Mouse (Mus musculus): ENCODE data around the gene Mtmr4. TPM values are rescaled to one million over a fixed set of nuclear protein-coding genes. Genes with fewer than 3 reads are reported as not detected.

The Mtmr4 gene
- 68.8 and 70.5 TPM in 2 replicates for polyA plus RNA-seq (2016; fragmentation: Nextera tagmentation; extraction: Ambion mirVana)

DNA sequence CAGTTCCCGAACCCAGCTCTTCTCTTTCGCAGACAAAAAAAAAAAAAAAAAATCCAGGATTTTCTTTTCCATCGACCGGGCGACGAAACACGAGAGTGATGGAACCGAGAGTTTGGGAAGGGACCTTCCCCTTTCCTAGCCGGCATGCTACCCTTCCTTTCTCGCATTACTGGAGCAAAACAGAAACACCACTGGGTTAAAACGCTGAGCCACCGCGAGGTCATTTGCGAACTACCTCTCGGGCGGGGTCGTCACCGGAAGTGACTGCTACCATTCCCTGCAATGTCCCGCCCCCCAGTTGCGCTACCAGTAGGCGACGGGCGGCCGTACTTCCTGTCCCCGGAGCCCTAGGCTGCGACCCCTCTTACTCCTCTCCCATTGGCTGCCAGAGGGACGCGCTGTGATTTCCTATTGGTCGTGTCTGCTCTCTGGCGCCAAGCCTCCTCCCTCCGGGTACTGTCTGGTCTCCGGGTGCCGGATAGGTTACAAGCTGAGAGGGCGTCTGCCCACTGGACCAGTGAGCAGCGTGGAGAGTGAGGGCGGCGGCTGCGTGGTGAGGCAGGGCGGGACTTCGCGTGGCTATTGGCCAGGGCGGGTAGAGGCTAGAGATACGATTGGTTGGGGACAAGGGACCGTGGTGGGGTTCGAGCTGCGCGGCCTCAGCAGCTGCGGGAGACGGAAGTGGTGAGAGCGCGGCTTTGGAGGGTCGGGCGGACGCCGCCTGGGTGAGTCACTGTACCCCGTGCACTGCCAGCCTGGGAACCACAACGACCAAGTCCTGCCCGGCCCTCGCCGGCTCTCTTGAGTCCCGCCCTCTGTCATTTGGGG is at the start of gene Mtmr4:
Gene Mtmr4 (plus strand): TSS at position 637 of the 828 bp plus-strand sequence.
- WGBS = under 1% methylated on average over 61 of the region's 61 CpGs
- peak; percentile 100 for DNase-seq (ENCODE audit: low spot score)
- no peaks in the 10 kb centered on the region for H3K27me3 ChIP-seq (ENCODE audit: insufficient read depth, poor library complexity, severe bottlenecking)
- peaks cover 17% of the 10 kb centered on the region; the same call in 1 of the 2 replicates for H3K36me3 ChIP-seq
- peak within 1 kb of the TSS; percentile 92 for H3K27ac ChIP-seq
- H3K9me3 ChIP-seq = no peaks in the 10 kb centered on the region
- peak within 1 kb of the TSS; percentile 81 for H3K4me3 ChIP-seq
- H3K4me1 ChIP-seq (replicated peaks) = peaks cover 70% of the 10 kb centered on the region

DNA sequence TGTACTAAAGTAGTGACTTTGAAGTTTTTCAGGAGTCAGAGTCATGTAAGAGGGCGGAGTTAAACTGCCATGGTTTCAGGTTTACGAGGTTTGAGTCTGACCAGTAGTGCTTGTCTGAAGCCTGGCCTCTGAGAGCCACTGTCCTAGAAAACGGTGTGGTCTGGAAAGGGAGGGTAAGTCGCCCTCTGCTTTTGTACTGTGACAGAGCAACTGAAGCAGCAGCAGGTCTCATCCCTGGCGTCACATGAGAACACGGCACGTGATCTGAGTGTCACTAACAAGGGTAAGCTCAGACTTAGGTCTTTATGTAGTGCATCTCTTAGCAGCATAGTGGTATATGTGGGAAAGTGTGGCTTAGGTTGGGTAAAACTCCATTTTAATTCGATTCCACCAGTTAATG is 49.7 kb upstream of the Mtmr4 start:
- no peak overlapping the region for H3K27ac ChIP-seq
- H3K9me3 ChIP-seq = no peaks in the 10 kb centered on the region
- no peak overlapping the region for H3K4me3 ChIP-seq
- no peaks in the 10 kb centered on the region for H3K36me3 ChIP-seq
- DNase-seq (ENCODE audit: low spot score) = no peak
- no peaks in the 10 kb centered on the region for H3K4me1 ChIP-seq (replicated peaks)
- WGBS = 42% methylated on average over 8 of the region's 8 CpGs
- no peaks in the 10 kb centered on the region for H3K27me3 ChIP-seq (ENCODE audit: insufficient read depth, poor library complexity, severe bottlenecking)

DNA sequence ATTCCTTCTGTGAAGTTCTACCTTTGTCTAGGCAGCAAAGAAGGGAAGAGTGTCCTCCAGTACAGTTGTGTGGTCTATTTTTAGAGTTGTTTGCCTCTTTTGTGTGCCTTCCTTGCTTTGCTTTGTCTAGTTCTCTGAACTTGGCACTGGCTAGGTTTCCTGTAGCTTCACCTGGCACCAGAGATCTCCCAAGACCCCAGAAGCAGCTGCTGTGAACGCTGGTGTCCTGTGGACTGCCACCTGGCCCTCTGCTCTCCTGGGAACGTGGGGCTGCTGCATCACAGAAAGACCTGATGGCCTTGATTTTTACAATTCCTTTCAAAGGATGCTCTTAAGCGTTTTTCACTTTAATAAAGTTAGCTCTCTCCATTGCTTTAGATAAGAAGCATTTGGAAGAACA is 49.1 kb upstream of the Mtmr4 start:
- Histone ChIP-seq H3K4me3 (no peak overlapping the region), H3K27ac (no peak overlapping the region), H3K9me3 (no peaks in the 10 kb centered on the region), H3K4me1 (replicated peaks) (no peaks in the 10 kb centered on the region), H3K27me3 (ENCODE audit: insufficient read depth, poor library complexity, severe bottlenecking) (no peaks in the 10 kb centered on the region), H3K36me3 (no peaks in the 10 kb centered on the region)
- no peak for DNase-seq (ENCODE audit: low spot score)
- 71% methylated on average over 3 of the region's 3 CpGs for WGBS

DNA sequence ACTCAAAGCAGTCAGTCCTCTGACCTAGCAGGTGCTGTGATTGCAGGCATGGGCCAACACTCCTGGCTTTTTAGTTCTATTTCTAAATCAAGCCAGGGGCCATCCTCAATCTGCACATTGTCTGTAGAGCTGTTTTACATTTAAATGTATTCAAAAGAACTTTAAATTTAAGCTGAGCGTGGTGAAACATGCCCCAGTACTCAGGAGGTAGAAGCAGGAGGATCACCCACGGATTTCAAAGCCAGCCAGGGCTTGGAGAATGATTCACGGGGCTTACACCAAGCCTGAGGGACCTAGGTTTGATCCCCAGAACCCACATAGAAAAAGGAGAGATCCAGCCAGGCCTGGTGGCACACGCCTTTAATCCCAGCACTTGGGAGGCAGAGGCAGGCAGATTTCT is 38.6 kb upstream of the Mtmr4 start:
- no peak overlapping the region for H3K4me3 ChIP-seq
- H3K36me3 ChIP-seq = no peaks in the 10 kb centered on the region
- H3K4me1 ChIP-seq (replicated peaks) = peaks cover 11% of the 10 kb centered on the region
- H3K27me3 ChIP-seq (ENCODE audit: insufficient read depth, poor library complexity, severe bottlenecking) = no peaks in the 10 kb centered on the region
- H3K9me3 ChIP-seq = no peaks in the 10 kb centered on the region
- WGBS = 78% methylated on average over 4 of the region's 4 CpGs
- H3K27ac ChIP-seq = no peak overlapping the region
- no peak for DNase-seq (ENCODE audit: low spot score)

GRCm38 (mm10) chr11:87554386-87554785 is 37.6 kb upstream of the Mtmr4 start:
- DNase-seq (ENCODE audit: low spot score) = no peak
- H3K27me3 ChIP-seq (ENCODE audit: insufficient read depth, poor library complexity, severe bottlenecking) = no peaks in the 10 kb centered on the region
- no peak overlapping the region for H3K27ac ChIP-seq
- peaks cover 11% of the 10 kb centered on the region for H3K4me1 ChIP-seq (replicated peaks)
- H3K36me3 ChIP-seq = no peaks in the 10 kb centered on the region
- 77% methylated on average over 5 of the region's 5 CpGs for WGBS
- H3K9me3 ChIP-seq = no peaks in the 10 kb centered on the region
- no peak overlapping the region for H3K4me3 ChIP-seq

DNA sequence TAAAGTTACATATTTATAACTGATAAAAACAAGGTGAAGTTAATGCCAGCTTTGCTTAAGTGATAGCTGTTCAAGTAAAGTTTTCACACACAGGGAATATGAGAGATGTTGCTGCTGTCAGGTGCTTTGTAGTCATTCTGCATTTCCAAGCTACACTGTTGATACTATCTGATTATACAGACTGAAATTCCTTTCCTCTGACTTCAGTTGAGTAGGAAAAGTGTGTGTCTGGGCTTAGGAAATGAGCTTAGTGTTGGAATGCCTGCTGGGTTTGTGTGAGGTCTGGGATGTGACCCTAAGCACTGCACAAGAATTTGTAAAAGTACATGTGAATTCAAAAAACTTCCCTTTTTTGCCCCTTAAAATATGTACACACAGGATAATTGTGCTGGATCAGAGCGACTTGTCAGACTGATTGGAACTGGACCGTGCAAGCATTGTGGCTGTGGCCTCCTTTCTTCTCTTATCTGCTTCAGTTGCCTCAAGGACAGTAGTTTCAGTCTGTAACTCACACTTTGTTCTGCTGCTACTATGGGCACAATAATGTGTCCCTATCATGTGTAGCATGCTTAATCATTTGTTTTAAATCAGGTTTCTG is 36.8 kb upstream of the Mtmr4 start:
- H3K9me3 ChIP-seq = no peaks in the 10 kb centered on the region
- peaks cover 11% of the 10 kb centered on the region for H3K4me1 ChIP-seq (replicated peaks)
- WGBS = 54% methylated on average over 2 of the region's 2 CpGs
- no peak for DNase-seq (ENCODE audit: low spot score)
- H3K27ac ChIP-seq = 0 out of 2 replicates have a peak overlapping the region, but pooled peaks have one; percentile 12
- no peak overlapping the region for H3K4me3 ChIP-seq
- no peaks in the 10 kb centered on the region for H3K36me3 ChIP-seq
- no peaks in the 10 kb centered on the region for H3K27me3 ChIP-seq (ENCODE audit: insufficient read depth, poor library complexity, severe bottlenecking)

- Histone ChIP-seq H3K4me3 (no peak overlapping the region), H3K27ac (no peak overlapping the region), H3K4me1 (replicated peaks) (no peaks in the 10 kb centered on the region), H3K27me3 (ENCODE audit: insufficient read depth, poor library complexity, severe bottlenecking) (no peaks in the 10 kb centered on the region), H3K36me3 (no peaks in the 10 kb centered on the region), H3K9me3 (no peaks in the 10 kb centered on the region)
- DNase-seq (ENCODE audit: low spot score) = no peak
- 81% methylated on average over 6 of the region's 6 CpGs for WGBS
Measured at GRCm38 (mm10) chr11:87561208-87561607, 30.8 kb upstream of the Mtmr4 start.

DNA sequence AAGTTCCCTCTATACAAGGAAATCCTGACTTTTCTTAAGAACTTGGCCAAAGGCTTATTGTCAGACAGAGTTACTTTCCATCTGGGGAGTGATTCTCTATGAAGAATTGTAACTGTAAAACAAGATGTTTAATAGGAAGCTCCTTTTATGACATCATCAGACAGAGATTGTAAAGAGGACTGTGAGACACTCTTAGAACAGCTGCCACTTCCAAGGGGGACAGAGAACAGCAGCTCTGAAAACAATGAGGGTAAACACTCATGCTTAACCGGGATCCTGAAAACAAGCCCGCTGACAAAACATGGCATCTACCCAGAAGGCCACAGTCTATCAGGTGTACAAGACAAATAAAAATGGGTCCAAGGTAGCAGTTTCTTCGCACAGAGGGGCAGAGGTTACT is 25.5 kb upstream of the Mtmr4 start, which contains the start of gene Gm11492:
Gene Gm11492 (plus strand): TSS at position 153 of the 400 bp plus-strand sequence.
- 90% methylated on average over 3 of the region's 3 CpGs for WGBS
- no peaks in the 10 kb centered on the region for H3K9me3 ChIP-seq
- no peak within 1 kb of the TSS for H3K27ac ChIP-seq
- peaks cover 8% of the 10 kb centered on the region; the same call in 1 of the 2 replicates for H3K4me1 ChIP-seq (replicated peaks)
- DNase-seq (ENCODE audit: low spot score) = no peak
- H3K36me3 ChIP-seq = no peaks in the 10 kb centered on the region
- H3K4me3 ChIP-seq = no peak within 1 kb of the TSS
- H3K27me3 ChIP-seq (ENCODE audit: insufficient read depth, poor library complexity, severe bottlenecking) = 0 out of 2 replicates have a peak, but pooled peaks cover 3% of the 10 kb centered on the region

DNA sequence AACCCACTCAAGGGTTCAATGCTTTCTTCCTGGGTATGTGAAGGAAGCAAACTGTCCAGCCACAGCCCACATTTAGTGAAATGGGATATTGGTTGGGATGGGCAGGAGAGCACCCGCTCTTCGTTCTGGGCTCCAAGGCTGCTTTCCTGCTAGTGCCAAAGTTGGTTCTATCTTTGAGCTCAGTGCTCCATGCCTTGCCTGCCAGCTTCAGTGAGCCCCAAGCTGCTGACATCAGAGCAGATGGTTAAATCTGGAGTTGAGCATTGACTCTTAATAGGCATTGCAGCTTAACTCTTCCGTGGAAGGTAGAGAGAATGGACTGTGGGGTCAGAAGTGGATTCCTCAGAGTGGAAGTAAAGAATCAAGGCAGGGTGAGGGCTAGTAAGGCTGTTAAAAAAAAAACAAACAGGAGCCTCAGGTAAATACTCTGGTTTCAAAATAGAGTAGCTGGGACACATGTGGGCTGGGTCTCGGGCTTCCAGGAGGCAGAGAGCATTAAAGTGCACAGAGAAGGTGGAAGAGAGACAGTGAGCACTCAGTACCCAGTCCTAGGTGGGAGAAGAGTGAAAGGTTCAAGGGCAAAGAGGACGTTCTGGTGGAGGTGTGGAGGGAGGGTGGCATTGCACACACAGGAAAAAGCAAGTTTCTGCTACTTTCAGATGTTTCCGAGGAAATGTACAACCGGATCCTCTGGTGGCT is 23.6 kb upstream of the Mtmr4 start, which contains the start of gene Sept4:
Gene Sept4 (plus strand): TSS at position 649 of the 699 bp plus-strand sequence.
- Histone ChIP-seq H3K27me3 (ENCODE audit: insufficient read depth, poor library complexity, severe bottlenecking) (0 out of 2 replicates have a peak, but pooled peaks cover 3% of the 10 kb centered on the region), H3K36me3 (no peaks in the 10 kb centered on the region), H3K27ac (no peak within 1 kb of the TSS), H3K4me1 (replicated peaks) (peaks cover 15% of the 10 kb centered on the region; the same call in 1 of the 2 replicates), H3K4me3 (no peak within 1 kb of the TSS), H3K9me3 (no peaks in the 10 kb centered on the region)
- 81% methylated on average over 7 of the region's 7 CpGs for WGBS
- DNase-seq (ENCODE audit: low spot score) = no peak

DNA sequence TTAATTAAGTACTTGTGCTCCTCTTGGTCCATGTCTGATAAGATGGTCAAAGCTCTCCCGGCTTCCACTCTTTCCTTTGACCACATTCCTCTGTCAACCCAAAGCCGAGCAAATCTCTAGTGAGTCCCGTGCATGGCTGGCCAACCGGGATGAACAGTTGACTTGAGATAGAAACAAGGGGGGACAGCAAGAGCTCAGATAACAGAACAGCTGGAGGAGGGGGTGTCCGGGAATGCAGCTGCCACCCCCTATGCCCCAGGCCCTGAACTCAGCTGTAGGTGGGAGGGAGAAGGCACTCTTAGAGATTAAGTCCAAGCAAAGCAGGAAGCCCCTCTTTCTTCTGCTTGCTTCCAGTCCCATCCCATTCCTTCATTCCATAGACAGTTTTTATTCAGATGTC is 21.2 kb upstream of the Mtmr4 start:
- WGBS = 53% methylated on average over 5 of the region's 5 CpGs
- Histone ChIP-seq H3K9me3 (no peaks in the 10 kb centered on the region), H3K4me1 (replicated peaks) (peaks cover 37% of the 10 kb centered on the region), H3K27me3 (ENCODE audit: insufficient read depth, poor library complexity, severe bottlenecking) (0 out of 2 replicates have a peak, but pooled peaks cover 6% of the 10 kb centered on the region), H3K27ac (no peak overlapping the region), H3K36me3 (no peaks in the 10 kb centered on the region), H3K4me3 (no peak overlapping the region)
- no peak for DNase-seq (ENCODE audit: low spot score)

DNA sequence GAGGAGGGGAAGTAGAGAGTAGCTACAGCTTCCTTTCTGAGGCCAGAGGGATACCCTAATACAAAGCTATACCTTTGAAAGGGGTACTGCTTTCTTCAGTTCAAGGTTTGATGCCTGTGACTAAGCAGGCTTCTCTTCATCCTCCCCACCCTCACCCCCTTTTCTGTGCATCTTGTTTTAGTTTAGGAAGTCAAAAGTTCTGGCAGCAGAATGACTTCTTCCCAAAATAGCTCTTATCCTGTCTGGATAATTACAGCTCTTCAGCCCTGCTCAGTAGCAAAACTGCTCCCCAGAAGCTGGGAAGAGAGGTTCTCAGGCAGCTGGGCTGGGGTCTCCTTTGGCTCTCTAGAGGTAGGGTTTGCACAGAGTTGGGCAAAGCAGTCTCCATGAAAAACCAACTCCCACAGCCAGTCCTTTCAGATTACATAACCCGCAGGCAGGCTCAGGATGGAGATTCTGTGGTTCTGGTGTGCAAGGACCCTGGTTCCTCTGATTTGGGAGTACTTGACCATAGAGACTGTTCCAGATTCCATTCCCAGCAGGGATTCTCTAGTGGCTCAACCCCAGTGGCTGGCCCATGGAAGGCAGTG is 20.5 kb upstream of the Mtmr4 start:
- no peak for DNase-seq (ENCODE audit: low spot score)
- H3K27ac ChIP-seq = no peak overlapping the region
- peaks cover 9% of the 10 kb centered on the region; the same call in 1 of the 2 replicates for H3K27me3 ChIP-seq (ENCODE audit: insufficient read depth, poor library complexity, severe bottlenecking)
- H3K4me1 ChIP-seq (replicated peaks) = peaks cover 37% of the 10 kb centered on the region
- no peak overlapping the region for H3K4me3 ChIP-seq
- no peaks in the 10 kb centered on the region for H3K9me3 ChIP-seq
- no peaks in the 10 kb centered on the region for H3K36me3 ChIP-seq
- 92% methylated on average over 1 of the region's 1 CpGs for WGBS

DNA sequence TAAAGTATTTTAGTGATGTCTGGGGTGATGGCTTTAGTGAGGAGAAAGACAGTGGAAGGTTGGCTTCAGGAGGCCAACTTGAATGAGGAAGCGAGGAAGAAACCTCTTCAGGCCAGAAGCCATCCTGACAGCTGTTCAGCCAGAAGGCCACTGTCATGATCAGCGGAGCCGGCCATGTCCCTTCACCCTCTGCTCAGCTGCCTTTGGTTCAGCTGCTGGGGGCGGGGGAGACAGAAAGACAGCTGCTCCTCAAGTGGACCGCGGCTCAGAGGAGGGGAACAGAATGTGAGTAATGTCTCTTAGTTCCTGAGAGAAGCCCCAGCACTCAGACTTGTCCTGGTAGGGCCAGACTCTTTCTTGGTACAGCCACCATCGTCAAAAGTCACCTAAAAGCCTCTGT is 18.2 kb upstream of the Mtmr4 start:
- no peaks in the 10 kb centered on the region for H3K9me3 ChIP-seq
- H3K4me3 ChIP-seq = no peak overlapping the region
- no peak for DNase-seq (ENCODE audit: low spot score)
- H3K27ac ChIP-seq = no peak overlapping the region
- peaks cover 55% of the 10 kb centered on the region for H3K4me1 ChIP-seq (replicated peaks)
- H3K27me3 ChIP-seq (ENCODE audit: insufficient read depth, poor library complexity, severe bottlenecking) = peaks cover 21% of the 10 kb centered on the region
- WGBS = 69% methylated on average over 7 of the region's 7 CpGs
- H3K36me3 ChIP-seq = no peaks in the 10 kb centered on the region

Measured in hindbrain, embryonic 10.5 days (tissue).